8 mouse cellular contexts compared by ENCODE assay signal in the genomic region with DNA sequence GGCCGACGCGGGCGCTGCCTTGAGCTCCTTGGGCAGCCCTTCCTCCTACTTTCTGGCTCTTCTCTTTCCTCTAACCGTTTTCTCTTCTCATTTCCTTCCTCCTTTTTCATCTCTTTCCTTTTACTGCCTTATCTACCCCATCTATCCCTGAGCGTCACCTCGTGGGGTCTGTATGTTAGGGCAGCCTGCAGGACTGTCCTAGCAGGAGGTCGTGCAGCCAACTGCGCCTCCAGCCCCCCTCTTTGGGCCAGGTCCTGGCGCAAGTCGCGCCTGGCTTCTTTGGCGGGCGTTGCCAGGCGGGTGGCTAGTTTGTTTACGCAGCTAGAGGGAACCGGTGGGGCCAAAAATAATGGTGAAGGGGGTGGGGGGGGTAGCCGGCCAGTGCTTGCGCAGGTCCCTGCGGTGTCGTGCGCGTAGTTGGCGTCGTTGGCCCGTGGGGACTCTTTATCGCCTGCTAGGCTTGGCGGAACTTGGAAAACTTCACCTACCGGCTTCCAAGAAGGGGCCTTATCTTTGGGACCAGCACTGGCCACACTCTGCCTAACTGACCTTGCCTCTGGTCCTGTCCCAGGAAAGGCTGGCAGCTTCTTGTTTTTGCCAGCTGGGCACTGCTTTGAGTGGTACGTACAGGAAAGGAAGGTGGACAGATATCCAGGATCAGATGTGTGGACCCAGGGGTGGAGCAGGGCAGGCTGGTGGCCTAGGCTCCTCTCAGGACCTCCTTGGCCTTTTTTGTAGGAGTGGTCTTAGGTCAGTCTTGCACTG. TPM values are rescaled to one million over a fixed set of nuclear protein-coding genes. Genes with fewer than 3 reads are reported as not detected.
A peak's percentile ranks its signal among the peaks of the same experiment; 100 is the strongest.
DNase-seq lines count a peak whose midpoint lies in the region; ATAC-seq and TF ChIP-seq lines count a peak whose summit lies in the region.

No protein-coding gene starts in this region.

- peak overlapping the region; percentile 98 for H3K4me2 ChIP-seq in embryonic facial prominence, embryonic 13.5 days
- H3K4me2 ChIP-seq in heart, embryonic 12.5 days, result peak overlapping the region; percentile 97

- 4% methylated on average over 30 of the region's 30 CpGs for WGBS in embryonic facial prominence, embryonic 13.5 days
- WGBS in heart, embryonic 12.5 days, result under 1% methylated on average over 30 of the region's 30 CpGs

- peaks cover 7% of the 10 kb centered on the region; the same call in 1 of the 2 replicates for H3K36me3 ChIP-seq in ES-Bruce4 (ENCODE audit: control insufficient read depth, insufficient read depth, low read length, poor library complexity, severe bottlenecking)
- peaks cover 44% of the 10 kb centered on the region for H3K36me3 ChIP-seq in embryonic facial prominence, embryonic 13.5 days
- H3K36me3 ChIP-seq in heart, embryonic 12.5 days, result peaks cover 43% of the 10 kb centered on the region

- H3K27ac ChIP-seq in ES-Bruce4 (ENCODE audit: insufficient read depth, low read length), result no peak overlapping the region
- 0 out of 2 replicates have a peak overlapping the region, but pooled peaks have one; percentile 81 for H3K27ac ChIP-seq in embryonic facial prominence, embryonic 13.5 days
- peak overlapping the region; percentile 53 for H3K27ac ChIP-seq in heart, embryonic 12.5 days (ENCODE audit: poor library complexity, severe bottlenecking)

- DNase-seq in 3T3-L1 (ENCODE audit: low read depth, low spot score), result peak; percentile 34
- DNase-seq in kidney, postnatal 25 days, result peak; percentile 35 to 78
- no peak for DNase-seq in right cerebral cortex, adult 18-20 months

- TF ChIP-seq CTCF in ES-Bruce4 (IDR thresholded peaks at IDR 0.05; ENCODE audit: low read depth, low read length), result no peak

- ATAC-seq in embryonic facial prominence, embryonic 13.5 days (ENCODE audit: insufficient number of reproducible peaks, insufficient read depth, low FRiP score, low TSS enrichment, low read depth), result no peak
- no peak for ATAC-seq in heart, embryonic 12.5 days (ENCODE audit: insufficient number of reproducible peaks, low FRiP score)
- peak; percentile 12 for ATAC-seq in megakaryocyte-erythroid progenitor cell, adult 5-6 weeks (replicated peaks; ENCODE audit: low FRiP score, low TSS enrichment, poor library complexity, severe bottlenecking)
- no peak for ATAC-seq in frontal cortex, adult (ENCODE audit: low TSS enrichment)

- peak overlapping the region; percentile 82 for H3K4me3 ChIP-seq in ES-Bruce4 (ENCODE audit: low read depth, low read length)
- peak overlapping the region; percentile 96 for H3K4me3 ChIP-seq in embryonic facial prominence, embryonic 13.5 days
- peak overlapping the region; percentile 71 for H3K4me3 ChIP-seq in heart, embryonic 12.5 days

- H3K4me1 ChIP-seq in ES-Bruce4 (ENCODE audit: control insufficient read depth, insufficient read depth, low read length), result peaks cover 6% of the 10 kb centered on the region
- H3K4me1 ChIP-seq in embryonic facial prominence, embryonic 13.5 days, result peaks cover 44% of the 10 kb centered on the region
- H3K4me1 ChIP-seq in heart, embryonic 12.5 days (replicated peaks), result peaks cover 42% of the 10 kb centered on the region

- no peak for TF ChIP-seq POLR2A in ES-Bruce4 (IDR thresholded peaks at IDR 0.05; ENCODE audit: insufficient read depth, low read length)

- H3K9ac ChIP-seq in ES-Bruce4 (ENCODE audit: low read depth, poor library complexity, severe bottlenecking), result peak overlapping the region; percentile 98
- H3K9ac ChIP-seq in embryonic facial prominence, embryonic 13.5 days, result peak overlapping the region; percentile 93
- peak overlapping the region; percentile 81 for H3K9ac ChIP-seq in heart, embryonic 12.5 days

- H3K27me3 ChIP-seq in ES-Bruce4 (ENCODE audit: control insufficient read depth, insufficient read depth, low read length, poor library complexity, severe bottlenecking), result no peaks in the 10 kb centered on the region
- H3K27me3 ChIP-seq in embryonic facial prominence, embryonic 13.5 days, result no peaks in the 10 kb centered on the region
- H3K27me3 ChIP-seq in heart, embryonic 12.5 days (replicated peaks), result no peaks in the 10 kb centered on the region

- H3K9me3 ChIP-seq in ES-Bruce4 (replicated peaks; ENCODE audit: control insufficient read depth, insufficient read depth, low read length, poor library complexity, severe bottlenecking), result no peaks in the 10 kb centered on the region
- H3K9me3 ChIP-seq in embryonic facial prominence, embryonic 13.5 days, result no peaks in the 10 kb centered on the region
- no peaks in the 10 kb centered on the region for H3K9me3 ChIP-seq in heart, embryonic 12.5 days (replicated peaks)

- TF ChIP-seq EP300 in ES-Bruce4 (IDR thresholded peaks at IDR 0.05; ENCODE audit: insufficient read depth, low read depth, low read length), result no peak

RNA-seq across cellular contexts. Expression of a gene that starts 1.5 kb away (rescaled TPM):
- polyA plus RNA-seq in ES-Bruce4 (2011; ENCODE audit: insufficient read depth, insufficient read length, low read depth, missing spikeins), result 70.3 and 91.6 TPM in 2 replicates
- polyA plus RNA-seq in embryonic facial prominence, embryonic 13.5 days (2015; fragmentation: Nextera tagmentation; extraction: Ambion mirVana), result 18.5 and 19.0 TPM in 2 replicates
- 10.8 and 13.8 TPM in 2 replicates for polyA plus RNA-seq in heart, embryonic 12.5 days (2016; fragmentation: Nextera tagmentation; extraction: Ambion mirVana)
- 152 and 213 TPM in 2 replicates for total RNA-seq in megakaryocyte-erythroid progenitor cell, adult 5-6 weeks (2014; fragmentation: Nextera tagmentation)
- total RNA-seq in megakaryocyte-erythroid progenitor cell, adult 5-6 weeks (2017), result 116 and 174 TPM in 2 replicates

RNA-seq across cellular contexts. Expression of a gene that starts 11.7 kb away (rescaled TPM):
- 36.1 and 37.3 TPM in 2 replicates for polyA plus RNA-seq in ES-Bruce4 (2011; ENCODE audit: insufficient read depth, insufficient read length, low read depth, missing spikeins)
- polyA plus RNA-seq in embryonic facial prominence, embryonic 13.5 days (2015; fragmentation: Nextera tagmentation; extraction: Ambion mirVana), result 15.8 and 16.1 TPM in 2 replicates
- 13.0 and 14.6 TPM in 2 replicates for polyA plus RNA-seq in heart, embryonic 12.5 days (2016; fragmentation: Nextera tagmentation; extraction: Ambion mirVana)
- total RNA-seq in megakaryocyte-erythroid progenitor cell, adult 5-6 weeks (2014; fragmentation: Nextera tagmentation), result 34.4 and 39.7 TPM in 2 replicates
- total RNA-seq in megakaryocyte-erythroid progenitor cell, adult 5-6 weeks (2017), result 12.1 and 12.9 TPM in 2 replicates

RNA-seq across cellular contexts. Expression of a gene that starts 21.3 kb away (rescaled TPM):
- polyA plus RNA-seq in ES-Bruce4 (2011; ENCODE audit: insufficient read depth, insufficient read length, low read depth, missing spikeins), result 242 and 255 TPM in 2 replicates
- polyA plus RNA-seq in embryonic facial prominence, embryonic 13.5 days (2015; fragmentation: Nextera tagmentation; extraction: Ambion mirVana), result 491 and 513 TPM in 2 replicates
- polyA plus RNA-seq in heart, embryonic 12.5 days (2016; fragmentation: Nextera tagmentation; extraction: Ambion mirVana), result 827 and 861 TPM in 2 replicates
- 282 and 325 TPM in 2 replicates for total RNA-seq in megakaryocyte-erythroid progenitor cell, adult 5-6 weeks (2014; fragmentation: Nextera tagmentation)
- total RNA-seq in megakaryocyte-erythroid progenitor cell, adult 5-6 weeks (2017), result 29.3 and 49.3 TPM in 2 replicates

RNA-seq across cellular contexts. Expression of a gene that starts 23.5 kb away (rescaled TPM):
- polyA plus RNA-seq in ES-Bruce4 (2011; ENCODE audit: insufficient read depth, insufficient read length, low read depth, missing spikeins), result 29.8 and 33.4 TPM in 2 replicates
- polyA plus RNA-seq in embryonic facial prominence, embryonic 13.5 days (2015; fragmentation: Nextera tagmentation; extraction: Ambion mirVana), result 6.8 and 9.8 TPM in 2 replicates
- polyA plus RNA-seq in heart, embryonic 12.5 days (2016; fragmentation: Nextera tagmentation; extraction: Ambion mirVana), result 1.7 and 3.6 TPM in 2 replicates
- 5.2 and 10.5 TPM in 2 replicates for total RNA-seq in megakaryocyte-erythroid progenitor cell, adult 5-6 weeks (2014; fragmentation: Nextera tagmentation)
- total RNA-seq in megakaryocyte-erythroid progenitor cell, adult 5-6 weeks (2017), result 3.7 TPM in 1 of 2 replicates, not detected in the other

RNA-seq across cellular contexts. Expression of a gene that starts 31.0 kb away (rescaled TPM):
- polyA plus RNA-seq in ES-Bruce4 (2011; ENCODE audit: insufficient read depth, insufficient read length, low read depth, missing spikeins), result 67.4 and 73.2 TPM in 2 replicates
- polyA plus RNA-seq in embryonic facial prominence, embryonic 13.5 days (2015; fragmentation: Nextera tagmentation; extraction: Ambion mirVana), result 21.2 and 25.7 TPM in 2 replicates
- polyA plus RNA-seq in heart, embryonic 12.5 days (2016; fragmentation: Nextera tagmentation; extraction: Ambion mirVana), result 25.9 and 28.9 TPM in 2 replicates
- 30.9 and 34.0 TPM in 2 replicates for total RNA-seq in megakaryocyte-erythroid progenitor cell, adult 5-6 weeks (2014; fragmentation: Nextera tagmentation)
- total RNA-seq in megakaryocyte-erythroid progenitor cell, adult 5-6 weeks (2017), result 9.4 and 10.5 TPM in 2 replicates
